Mouse (Mus musculus): ENCODE measurements around the gene Lag3. TPM values are rescaled to one million over a fixed set of nuclear protein-coding genes. Genes with fewer than 3 reads are reported as not detected.

The Lag3 gene
- total RNA-seq, 2 experiments from 2014 or later: 0.68 to 1.0 TPM

- DNase-seq: peak; percentile 97
Observed at GRCm38 (mm10) chr6:124919695-124920317, 8.3 kb upstream of the Lag3 start, which contains the start of gene Ptms. Gene Ptms (minus strand): TSS chr6:124920103.

GRCm38 (mm10) chr6:124918890-124919627 is 7.6 kb upstream of the Lag3 start:
- peak; percentile 3 for DNase-seq

DNA sequence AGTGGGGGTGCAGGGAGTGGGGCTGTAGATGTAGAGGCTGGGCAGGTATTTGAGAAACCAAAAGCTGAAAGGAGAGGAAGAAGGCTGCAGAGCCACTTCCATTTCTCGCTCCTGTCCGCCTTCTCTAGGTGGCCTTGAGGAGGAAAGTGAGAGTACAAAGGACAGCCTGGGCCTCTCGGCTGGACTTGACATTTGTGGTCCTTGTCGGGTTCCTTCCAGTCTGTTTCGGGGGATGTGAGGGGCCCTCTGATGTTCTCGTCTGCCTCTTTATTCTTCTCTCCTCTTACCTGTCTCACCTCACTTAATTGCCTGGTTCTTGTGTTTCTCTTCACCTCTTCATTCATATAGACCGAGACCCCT is 6.8 kb upstream of the Lag3 start:
- DNase-seq: no peak

DNA sequence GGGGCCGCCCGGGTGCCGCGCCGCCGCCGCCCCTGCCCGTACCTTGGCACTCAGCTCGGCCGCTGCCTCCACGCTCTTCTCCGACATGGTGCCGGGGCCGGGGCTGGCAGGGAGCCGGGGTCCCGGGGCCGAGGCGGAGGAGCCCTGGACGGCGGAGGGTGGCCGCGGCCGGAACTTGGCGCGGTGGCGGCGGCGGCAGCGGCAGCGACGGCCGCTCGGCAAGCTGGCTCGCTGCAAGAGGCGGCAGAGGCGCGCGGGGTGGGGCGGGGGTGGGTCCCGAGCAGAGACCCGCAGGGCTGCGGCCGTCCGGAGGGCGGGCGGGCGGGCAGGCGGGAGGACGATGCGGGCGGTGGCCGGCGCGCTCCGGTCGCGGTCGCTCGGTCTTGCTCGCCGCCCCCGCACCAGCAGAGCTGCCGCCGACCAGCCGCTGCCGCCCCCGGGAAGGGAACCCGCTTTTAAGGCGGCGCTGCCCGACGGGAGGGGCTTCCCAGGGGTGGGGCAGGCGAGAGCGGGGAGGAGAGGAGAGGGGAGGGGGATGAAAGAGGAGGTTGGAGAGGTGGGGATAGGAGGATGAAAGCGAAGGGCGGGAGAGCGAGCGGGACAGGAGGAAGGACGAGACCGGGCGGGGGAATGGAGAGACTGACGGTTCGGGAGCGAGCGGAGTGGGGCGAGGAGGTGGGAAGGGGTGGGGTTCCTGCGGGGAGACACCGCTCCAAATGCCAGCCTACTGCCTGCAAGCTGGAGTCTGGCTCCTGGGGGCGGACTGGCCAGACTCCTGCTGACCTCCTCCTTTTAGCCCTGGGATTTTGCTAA is 6.2 kb upstream of the Lag3 start:
- peak; percentile 94 for DNase-seq

- peak; percentile 96 for DNase-seq
Observed at GRCm38 (mm10) chr6:124916695-124917517, 5.4 kb upstream of the Lag3 start.

DNA sequence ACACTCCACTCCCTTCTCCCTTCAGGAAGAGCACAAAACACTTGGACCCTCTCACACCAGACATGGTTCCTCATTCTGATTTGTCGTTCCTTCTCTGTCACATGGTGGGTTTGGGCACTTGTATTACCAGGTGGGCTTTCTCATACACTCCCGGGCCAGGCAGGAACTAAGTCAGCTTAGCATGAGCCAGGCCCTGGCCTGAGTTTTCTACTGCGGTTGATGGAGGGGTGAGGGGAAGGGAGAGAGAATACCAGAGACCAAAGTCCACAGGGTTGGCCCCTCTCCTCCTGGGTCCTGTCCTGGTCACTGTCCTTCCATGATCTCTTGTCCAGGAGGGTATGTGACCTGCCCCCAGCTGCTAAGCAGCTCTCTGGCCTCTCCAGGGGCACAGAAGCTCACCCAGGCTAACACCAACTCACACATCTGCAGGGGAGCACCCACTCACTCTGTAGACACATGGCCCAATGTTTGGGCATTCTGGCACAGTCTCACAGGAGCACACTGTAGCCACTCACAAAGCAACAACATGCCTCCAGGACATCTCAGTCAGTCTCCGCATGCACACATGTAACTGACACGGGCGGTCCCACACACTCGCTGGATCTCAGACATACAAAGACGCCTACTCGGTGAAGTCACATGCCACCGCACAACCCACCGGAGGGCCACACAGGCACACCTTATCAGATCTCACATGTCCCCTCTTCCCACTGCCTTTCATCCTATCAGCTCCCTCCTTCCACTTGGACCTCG is 4.6 kb upstream of the Lag3 start:
- no peak for DNase-seq

DNA sequence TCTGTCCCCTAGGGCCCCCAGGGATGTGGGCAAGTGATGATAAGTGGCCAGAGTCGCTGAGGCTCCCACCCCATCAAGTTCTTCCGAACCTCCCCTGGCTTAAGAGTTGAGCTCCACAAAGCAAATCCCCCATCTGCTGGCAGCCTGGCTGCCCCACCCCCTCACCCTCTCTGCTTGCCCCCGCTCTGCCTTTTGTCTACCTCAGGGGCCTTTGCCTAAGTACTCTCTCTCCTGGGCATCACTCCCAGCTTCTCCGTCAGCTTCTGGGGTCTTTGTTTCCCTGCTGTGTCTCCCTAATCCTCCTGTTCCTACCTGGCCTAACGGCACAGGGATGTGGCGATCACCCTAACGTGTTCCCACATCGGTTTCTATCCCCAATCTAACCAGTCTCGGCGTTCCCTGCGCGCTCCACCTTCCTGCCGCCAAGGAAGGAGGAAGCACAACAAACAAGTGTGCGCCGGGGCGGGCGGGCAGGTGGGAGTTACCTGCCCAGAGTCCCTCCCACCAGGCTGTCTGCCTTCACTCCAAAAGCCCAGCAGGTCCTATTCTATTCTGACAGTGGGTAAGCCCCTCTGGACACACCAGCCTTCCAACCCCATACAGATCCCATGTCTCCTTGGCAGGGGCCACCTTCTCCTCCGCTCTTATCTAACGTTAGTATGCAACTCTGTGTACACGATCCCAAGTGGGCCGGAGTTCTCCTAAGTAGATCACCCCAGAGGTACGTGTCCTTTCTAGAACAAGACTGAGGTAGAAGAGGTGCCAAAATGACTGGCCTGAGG is 3.8 kb upstream of the Lag3 start:
- DNase-seq: no peak

- DNase-seq: no peak
Observed at GRCm38 (mm10) chr6:124914511-124914910, 3.0 kb upstream of the Lag3 start.

DNA sequence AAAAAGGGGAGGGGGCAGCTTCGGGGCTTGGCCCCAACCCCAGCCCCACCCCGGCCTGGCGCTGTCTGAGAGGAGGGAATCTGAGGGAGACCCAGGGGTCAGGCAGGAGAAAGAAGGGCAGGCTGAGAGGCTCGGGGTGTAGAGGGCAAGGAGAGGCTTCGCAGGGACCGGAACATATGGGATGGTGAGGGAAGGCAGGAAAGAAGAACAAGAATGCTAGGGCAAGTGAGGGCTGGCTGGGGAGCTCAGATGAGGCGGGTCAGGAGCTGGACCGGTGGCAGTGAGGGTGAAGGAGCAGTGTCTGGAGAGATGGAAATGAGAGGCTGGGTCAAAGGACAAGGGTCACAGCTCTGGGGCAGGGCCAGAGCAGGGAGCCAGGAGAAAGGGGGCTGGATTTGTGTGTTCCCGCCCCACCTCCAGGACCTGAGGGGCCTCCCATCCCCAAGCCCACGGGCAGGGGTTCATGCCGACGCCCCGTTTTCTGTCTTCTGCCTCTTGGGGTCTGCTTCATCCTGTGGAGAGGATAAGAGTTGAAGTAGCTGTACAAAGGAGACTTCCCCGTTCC is 2.3 kb upstream of the Lag3 start:
- DNase-seq: no peak

DNA sequence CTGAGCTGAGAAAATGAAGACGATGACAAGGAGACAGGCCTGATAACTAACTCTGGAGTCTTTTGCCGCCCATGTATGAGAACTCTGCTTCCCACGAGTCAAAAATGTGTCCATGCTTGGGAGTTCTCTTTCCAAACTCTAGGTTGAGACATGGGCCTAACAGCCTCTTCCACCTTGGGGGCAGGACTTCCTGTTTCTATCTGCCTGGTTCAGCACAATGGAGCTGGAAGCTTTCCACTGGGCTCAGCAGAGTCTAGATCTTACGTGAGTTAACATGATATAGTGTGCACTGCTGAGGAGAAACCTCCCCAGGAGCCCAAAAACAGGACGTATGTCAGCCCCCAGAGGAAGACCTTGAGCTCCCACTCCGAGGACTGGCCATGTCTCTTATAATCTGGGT is 1.7 kb upstream of the Lag3 start:
- no peak for DNase-seq

GRCm38 (mm10) chr6:124910032-124910431 is 1.5 kb downstream of the Lag3 start:
- DNase-seq: peak; percentile 30

GRCm38 (mm10) chr6:124907767-124908166 is 3.7 kb downstream of the Lag3 start:
- DNase-seq: no peak

DNA sequence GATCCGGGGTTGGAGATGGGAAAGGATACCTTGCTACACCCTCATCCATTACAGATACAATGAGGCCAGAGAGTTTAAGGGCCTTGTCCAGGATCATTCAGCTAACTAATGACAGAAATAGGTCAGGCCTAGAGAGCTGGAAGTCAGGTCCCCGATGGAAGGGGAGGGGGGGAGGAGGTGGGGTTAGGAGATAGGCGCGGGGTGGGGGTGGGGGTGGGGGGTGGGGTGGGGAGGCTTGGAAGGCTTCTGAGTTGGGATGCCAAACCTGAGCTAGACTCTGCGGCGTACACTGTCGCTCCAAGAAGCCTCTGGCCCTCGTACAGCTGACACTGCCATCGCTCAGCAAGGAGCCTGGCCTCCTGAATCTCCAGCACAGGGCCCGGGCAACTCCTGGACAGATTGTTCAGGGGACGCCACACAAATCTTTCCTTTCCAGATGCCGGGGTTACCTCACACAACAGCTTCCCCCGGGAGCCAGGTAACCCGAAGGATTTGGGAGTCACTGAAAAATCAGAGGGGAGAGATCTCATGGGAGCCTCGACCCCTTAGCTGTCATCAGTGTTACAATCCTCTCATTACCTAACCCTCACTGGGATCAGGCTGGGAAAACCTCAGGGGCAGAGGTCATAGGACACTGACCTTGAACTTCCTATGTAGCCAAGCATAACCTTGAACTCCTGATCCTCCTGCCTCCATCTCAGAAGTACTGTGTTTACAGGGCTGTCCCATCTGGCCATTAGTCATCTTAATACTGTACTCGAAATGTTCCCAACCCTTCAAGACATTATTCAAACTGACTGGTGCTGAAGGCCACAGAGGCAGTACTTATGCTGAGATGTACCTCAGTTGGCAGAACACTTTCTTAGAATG is 6.3 kb downstream of the Lag3 start:
- DNase-seq: no peak

DNA sequence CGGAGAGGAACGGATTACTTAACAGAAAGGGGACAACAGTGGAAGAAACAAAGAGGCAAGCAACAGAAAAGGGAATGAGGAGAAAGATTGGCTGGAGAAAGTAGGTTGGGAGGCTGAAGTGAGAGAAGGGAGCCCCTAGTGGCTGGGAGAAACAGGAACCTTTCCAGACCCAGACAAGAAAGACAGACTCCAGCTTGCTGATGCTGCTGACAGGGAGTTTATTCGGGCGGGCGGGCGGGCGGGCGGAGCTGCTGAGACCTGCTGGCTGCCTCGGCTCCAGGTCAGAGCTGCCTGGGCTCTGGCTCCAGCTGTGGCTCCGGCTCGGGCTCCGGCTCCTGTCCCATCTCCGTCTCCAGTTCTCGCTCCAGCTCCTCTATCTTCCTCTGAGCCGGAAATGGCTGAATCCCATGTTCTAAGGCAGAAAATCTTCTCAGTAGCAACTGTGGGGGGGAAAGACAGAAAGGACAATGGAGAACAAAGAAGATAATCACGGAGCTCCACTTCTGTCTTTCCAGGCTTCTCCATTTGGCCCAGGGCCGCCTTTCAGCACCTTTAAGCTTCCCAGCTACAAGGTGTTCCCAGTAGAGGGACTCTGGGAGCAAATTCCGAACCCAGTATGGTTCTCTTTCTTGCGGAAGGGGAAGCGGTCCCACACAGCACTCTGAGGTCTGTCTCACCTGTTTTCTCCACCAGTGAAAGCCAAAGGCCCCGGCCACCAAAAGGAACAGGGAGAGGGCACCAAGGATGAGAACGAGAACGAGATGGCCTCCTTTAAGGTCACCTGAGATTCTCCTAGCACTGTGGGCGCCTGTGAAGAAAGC is 7.1 kb downstream of the Lag3 start:
- peak; percentile 75 for DNase-seq

GRCm38 (mm10) chr6:124903580-124904151 is 7.8 kb downstream of the Lag3 start:
- DNase-seq: peak; percentile 98

DNA sequence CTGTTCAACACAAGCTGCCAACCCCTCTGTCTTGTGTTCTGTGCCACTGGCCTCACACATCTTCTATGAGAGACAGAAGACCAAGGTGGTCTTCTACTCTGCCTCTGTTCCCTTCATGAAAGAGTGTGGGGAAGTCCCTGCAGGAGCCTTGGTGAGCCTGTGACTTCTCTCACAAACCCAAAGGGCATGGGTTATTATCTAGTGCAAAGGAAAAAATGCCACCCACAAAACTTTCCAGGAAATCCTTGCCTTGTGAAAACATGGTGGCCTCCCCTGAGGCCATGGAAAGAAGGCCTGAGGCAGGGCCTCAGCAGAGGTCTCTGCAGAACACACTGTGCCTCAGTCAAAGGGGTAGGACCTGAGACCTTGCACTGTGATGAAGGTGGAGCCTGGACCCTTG is 9.7 kb downstream of the Lag3 start:
- no peak for DNase-seq

DNA sequence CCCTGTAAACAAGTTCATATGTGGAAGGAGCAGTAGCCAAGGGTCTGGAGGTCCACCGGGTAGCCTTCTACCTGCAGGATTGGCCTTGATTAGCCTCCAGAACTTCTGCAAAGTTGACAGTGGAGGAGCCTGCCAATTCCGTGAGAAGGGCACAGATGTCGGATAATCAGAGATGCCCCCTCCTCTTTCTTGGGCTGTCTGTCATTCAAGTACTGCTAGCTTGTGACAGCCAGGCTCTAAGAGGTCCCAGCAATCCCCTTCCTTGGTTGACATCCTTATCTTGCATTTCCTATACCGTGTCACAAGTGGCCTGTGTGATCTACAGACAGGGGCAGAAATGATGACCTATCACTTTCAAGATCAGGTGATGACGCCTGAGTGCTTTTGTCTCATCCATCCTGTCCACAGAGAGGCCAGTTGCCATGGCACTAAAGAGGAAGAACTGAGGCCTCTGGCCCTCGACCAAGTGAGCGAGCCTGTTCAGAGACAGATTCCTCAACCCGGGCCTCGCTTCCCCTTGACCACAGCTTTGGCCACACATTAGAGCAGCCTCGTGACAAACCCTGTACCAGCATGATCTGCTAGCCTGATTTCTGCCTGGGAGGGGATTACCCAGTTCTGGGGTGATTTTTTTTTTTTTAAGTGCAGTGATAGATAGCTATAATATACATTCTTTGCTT is 10.6 kb downstream of the Lag3 start:
- no peak for DNase-seq

Measured in heart, postnatal 4 days (tissue).